Mouse (Mus musculus) ES-Bruce4 (cell line): ENCODE data around the gene Bhlhe41.

Experiments
- CTCF ChIP-seq: IDR thresholded peaks from one replicate; pipeline ENCODE4 v1.8.1; 2011; ENCODE audit warnings: low read depth, low read length
- EP300 ChIP-seq: IDR thresholded peaks from 2 replicates; pipeline ENCODE4 v1.6.1; 2011; ENCODE audit warnings: low read depth, low read length; ENCODE audit not compliant: insufficient read depth
- POLR2A ChIP-seq: IDR thresholded peaks from one replicate; pipeline ENCODE4 v1.8.1; 2011; ENCODE audit warnings: low read length; ENCODE audit not compliant: insufficient read depth

DNA sequence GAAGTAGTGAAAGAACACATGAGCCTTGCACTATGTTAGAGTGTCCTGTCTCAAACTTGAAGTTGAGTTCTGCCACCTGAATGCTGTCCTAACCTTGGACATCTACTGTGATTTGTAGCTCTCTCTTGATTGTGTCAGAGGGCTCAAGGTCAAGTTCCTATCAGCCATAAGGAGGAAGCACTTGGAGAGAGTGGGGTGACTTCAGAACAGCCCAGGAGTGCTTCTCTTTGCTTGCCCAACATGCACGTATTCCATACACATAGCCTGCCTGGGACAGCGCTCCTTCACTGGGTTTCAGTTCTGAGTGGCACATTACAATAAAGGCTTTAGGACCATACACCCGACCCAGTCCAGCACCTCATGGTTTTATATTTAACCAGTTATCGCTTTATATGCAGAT lies 19.7 kb upstream of the Bhlhe41 start:
- TF ChIP-seq POLR2A (no peak), CTCF (no peak), EP300 (no peak)
